Mouse (Mus musculus) bone marrow, adult 2 months (tissue): Measurements from ENCODE around the gene Cdca5. TPM values are rescaled to one million over a fixed set of nuclear protein-coding genes. Genes with fewer than 3 reads are reported as not detected.
"Not testable (repeated sequence)": the region's sequence is repeated elsewhere in the genome, so short reads cannot be mapped to it uniquely, and the experiment has no call there.

Experiments used
- H3K27ac ChIP-seq: fragments of 200-500 bp; 2 replicates; pipeline ENCODE4 v1.5.1; 2012; ENCODE audit warnings: low read depth, mild to moderate bottlenecking, control low read depth, inconsistent platforms, low read length; ENCODE audit not compliant: control insufficient read depth, poor library complexity, insufficient read depth
- H3K4me1 ChIP-seq: fragments of 200-500 bp; 2 replicates; pipeline ENCODE4 v1.6.1; 2011; ENCODE audit warnings: low read length; ENCODE audit not compliant: control insufficient read depth, insufficient read depth
- H3K4me3 ChIP-seq: fragments of 200-500 bp; replicated peaks from 2 replicates; pipeline ENCODE3; 2011; ENCODE audit warnings: mild to moderate bottlenecking, low read depth, low read length, control low read depth; ENCODE audit not compliant: control insufficient read depth
- CTCF ChIP-seq: fragments of 200-500 bp; IDR thresholded peaks from 2 replicates; pipeline ENCODE4 v1.5.1; 2011; ENCODE audit warnings: low read length, control low read depth; ENCODE audit not compliant: control insufficient read depth, insufficient read depth
- POLR2A ChIP-seq: fragments of 200-500 bp; IDR thresholded peaks from 2 replicates; pipeline ENCODE4 v1.6.1; 2011; ENCODE audit warnings: low read depth, mild to moderate bottlenecking, control low read depth, low read length, borderline replicate concordance; ENCODE audit not compliant: control insufficient read depth
- WGBS: fragments of 180-500 bp; shearing (Covaris S2); methylation state at CpG from one replicate; pipeline ENCODE4 v1.1.7; 2018; 5-methylcytosine and 5-hydroxymethylcytosine counted together
- polyA plus RNA-seq: library from polyadenylated mRNA; stranded (reverse); fragments of >200 nt; gene quantifications from 2 replicates; pipeline ENCODE4 v1.2.4, GENCODE M21; 2011; ENCODE audit warnings: low replicate concordance; ENCODE audit not compliant: missing spikeins, insufficient read depth, insufficient read length

Gene Cdca5
- polyA plus RNA-seq, 1 experiment: 31.0 TPM

DNA sequence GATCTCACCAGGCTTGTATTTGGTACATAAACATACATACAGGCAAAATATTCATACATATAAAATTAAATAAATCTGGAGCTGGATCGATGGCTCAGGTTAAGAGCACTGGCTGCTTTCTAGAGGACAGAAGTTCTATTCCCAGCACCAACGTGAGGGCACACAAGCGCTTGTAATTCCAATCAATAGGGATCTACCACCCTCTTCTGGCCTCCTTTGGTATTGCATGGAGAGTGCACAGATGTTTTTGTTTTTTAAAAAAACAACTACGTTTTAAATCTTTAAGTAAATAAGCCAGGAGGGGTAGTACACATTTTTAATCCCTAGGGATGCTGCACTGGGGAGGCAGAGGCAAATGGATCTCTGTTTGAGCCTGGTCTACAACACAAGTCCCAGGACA is 41.5 kb downstream of the Cdca5 start:
- Histone ChIP-seq H3K4me3 (peak overlapping the region; percentile 21), H3K4me1 (no peaks in the 10 kb centered on the region; the same call in 1 of the 2 replicates), H3K27ac (no peak overlapping the region)
- TF ChIP-seq POLR2A: no peak
- peak; percentile 52 for TF ChIP-seq CTCF
- 24% methylated on average over 4 of the region's 4 CpGs for WGBS

DNA sequence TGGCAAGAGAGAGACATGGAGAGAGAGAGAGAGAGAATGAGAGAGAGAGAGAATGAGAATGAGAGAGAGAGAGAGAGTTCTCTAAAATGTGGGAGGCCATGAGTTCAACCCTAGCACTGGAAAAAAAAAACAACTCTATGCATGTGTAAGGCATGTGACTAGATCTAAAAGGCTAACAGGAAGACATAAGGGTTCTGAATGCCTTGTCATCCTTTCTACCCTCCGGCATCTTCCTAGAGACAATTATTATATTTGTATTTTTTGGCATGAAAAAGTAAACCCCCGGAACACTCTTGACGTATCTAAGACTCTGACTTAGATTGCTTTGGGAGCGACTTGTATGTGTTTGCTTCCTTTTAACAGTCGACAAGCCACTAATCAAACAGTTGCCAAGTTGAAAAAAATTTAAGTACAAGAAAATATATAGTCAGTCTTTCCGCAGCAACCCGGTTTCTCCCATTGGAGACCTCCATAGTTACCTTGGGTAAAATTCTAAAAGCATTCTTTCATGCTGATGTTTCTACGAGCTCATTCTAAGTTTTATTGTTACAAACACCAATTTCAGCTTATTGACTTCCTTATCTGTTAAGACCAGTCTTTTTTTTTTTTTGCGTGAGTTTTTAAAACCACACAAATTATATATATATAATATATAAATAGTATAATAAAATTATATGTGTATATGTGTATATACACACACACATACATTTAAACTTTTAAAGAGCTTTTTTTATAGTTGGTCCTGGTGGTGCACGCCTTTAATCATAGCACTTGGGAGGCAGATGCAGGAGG is 42.2 kb downstream of the Cdca5 start:
- Histone ChIP-seq H3K4me1 (peaks cover 2% of the 10 kb centered on the region; the same call in 1 of the 2 replicates), H3K27ac (no peak overlapping the region), H3K4me3 (peak overlapping the region; percentile 76)
- WGBS: 50% methylated on average over 10 of the region's 10 CpGs
- TF ChIP-seq POLR2A (no peak), CTCF (no peak)

DNA sequence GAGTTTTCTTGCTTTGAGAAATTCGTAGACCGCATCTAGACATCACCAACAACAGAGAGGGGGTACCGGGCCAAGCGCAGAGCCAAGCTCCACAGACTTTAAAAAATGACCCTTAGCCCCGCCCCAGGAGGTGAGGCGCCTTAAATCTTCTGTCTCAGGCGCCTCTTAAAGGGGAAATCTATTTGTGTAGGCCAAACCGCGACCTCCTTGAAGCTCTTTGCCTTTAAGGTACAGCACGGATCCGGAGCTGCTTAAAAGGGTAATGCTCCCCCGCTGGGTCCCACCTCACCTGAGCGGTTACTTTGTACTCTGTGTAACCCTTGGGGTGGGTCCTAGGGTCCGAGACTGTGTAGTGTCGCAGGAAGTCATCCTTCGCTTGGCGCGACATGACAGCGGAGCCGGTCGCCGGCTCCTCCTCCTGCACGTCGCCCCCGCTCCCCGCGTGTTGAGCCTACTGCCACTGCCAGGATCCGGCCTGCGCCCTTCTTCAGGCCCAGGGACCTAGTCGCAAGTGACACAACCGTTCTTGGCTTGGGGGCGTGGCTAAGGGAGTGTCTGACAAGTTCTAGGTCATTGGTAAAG is 43.1 kb downstream of the Cdca5 start, which contains the start of gene Snx15:
Snx15 (minus strand) TSS at position 545 of the 582 bp plus-strand sequence.
- WGBS: under 1% methylated on average over 32 of the region's 32 CpGs
- TF ChIP-seq CTCF (no peak), POLR2A (peak; percentile 78; the same call in 1 of the 2 replicates)

DNA sequence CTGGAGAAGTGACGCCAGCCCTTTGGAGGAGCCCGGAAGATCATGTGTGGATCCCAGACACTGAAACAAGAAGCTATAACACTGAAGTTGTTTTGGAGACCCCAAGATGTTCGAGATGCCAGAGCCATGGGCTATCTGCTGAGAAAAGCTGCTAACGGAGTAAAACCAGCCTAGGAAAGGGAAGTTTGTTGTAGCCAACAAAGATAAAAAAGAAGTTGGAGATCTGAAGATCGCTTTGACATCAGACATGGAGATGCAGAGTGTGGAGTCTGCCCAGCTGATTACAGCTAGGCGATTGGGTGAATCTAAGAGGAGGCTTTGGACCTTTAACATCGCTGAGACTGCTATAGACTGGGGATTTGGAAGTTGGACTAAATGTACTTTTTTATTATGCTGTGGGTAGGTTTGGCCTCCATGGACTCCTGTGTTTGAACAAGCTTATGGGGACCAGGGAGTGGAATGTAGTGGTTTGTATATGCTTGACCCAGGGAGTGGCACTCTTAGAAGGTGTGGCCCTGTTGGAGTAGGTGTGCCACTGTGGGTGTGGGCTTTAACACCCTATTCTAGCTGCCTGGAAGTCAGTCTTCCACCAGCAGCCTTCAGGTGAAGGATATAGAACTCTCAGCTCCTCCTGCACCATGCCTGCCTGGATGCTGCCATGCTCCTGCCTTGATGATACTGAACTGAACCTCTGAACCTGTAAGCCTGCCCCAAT is 45.8 kb downstream of the Cdca5 start:
- not testable (repeated sequence) for H3K27ac ChIP-seq, H3K4me3 ChIP-seq, H3K4me1 ChIP-seq
- WGBS: 61% methylated on average over 7 of the region's 7 CpGs

More for the DNA sequence above, 43.1 kb downstream of the Cdca5 start, which contains the start of gene Snx15:
- H3K4me3 ChIP-seq: peak within 1 kb of the TSS; percentile 76
- peaks cover 2% of the 10 kb centered on the region; the same call in 1 of the 2 replicates for H3K4me1 ChIP-seq
- H3K27ac ChIP-seq: peak within 1 kb of the TSS; percentile 96

DNA sequence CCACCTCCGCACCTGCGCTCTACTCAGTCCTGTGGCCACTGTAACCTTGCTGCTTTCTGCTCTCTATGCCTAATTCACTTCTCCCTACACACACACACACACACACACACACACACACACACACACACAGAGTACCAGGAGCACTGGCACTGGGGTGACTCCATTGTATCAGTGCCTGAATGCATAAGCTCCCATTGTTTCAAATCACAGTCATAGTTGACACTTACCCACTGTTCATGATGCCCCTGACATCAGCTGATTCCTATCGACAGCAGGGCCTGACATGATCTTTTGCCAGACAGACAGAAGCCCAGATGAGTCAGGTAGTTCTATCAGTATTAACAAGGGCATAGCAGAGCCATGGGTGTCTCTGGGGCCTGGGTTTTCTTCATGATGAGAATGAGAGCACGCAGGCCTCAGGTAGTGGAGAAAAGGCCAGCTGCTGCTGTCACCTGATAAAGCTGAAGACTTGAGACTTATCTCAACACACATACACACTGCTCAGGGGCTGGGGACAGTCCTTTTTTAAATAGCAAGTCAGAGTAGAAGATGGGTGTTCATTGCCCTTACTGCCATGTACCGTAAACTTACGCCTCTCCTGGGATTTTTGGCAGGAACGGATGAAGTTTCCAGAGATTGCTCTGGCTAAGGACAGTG is 47.5 kb downstream of the Cdca5 start:
- Histone ChIP-seq H3K4me1 (peaks cover 6% of the 10 kb centered on the region; the same call in 1 of the 2 replicates), H3K4me3 (no peak overlapping the region), H3K27ac (peak overlapping the region; percentile 37)
- WGBS: 70% methylated on average over 7 of the region's 7 CpGs
- TF ChIP-seq CTCF: no peak
- no peak for TF ChIP-seq POLR2A

DNA sequence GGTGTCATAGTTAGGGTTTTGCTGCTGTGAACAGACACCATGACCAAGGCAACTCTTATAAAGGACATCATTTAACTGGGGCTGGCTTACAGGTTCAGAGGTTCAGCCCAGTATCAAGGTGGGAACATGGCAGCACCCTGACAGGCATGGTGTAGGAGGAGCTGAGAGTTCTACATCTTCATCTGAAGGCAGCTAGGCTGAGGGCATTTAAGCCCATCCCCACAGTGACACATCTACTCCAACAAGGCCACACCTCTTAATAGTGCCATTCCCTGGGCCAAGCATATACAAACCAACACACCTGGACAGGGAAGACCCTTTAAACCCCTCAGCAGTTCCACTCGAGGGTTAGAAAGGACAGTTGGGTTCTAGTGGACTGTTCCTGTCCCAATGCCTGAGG is 48.4 kb downstream of the Cdca5 start:
- not testable (repeated sequence) for H3K4me3 ChIP-seq, H3K4me1 ChIP-seq, H3K27ac ChIP-seq
- WGBS: 31% methylated on average over 1 of the region's 1 CpGs

DNA sequence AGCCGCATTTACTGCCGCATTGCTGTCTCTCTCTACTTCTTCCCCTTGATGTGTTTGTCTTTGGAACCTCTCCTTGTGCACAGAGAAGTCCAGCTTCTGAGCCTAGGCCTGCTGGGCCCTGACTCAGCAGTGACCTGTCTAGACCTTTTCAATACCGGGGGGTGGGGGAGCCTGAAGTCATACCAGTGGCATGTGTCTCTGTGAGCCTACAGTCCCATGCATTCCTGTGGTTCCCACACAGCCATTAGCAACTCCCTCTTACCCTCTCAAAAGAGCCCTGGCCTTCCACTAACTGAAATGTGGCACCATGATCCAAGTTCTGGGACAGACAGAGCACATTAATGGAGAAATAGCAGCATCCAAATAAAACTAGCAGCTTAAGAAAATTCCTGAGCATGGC is 51.6 kb downstream of the Cdca5 start:
- TF ChIP-seq CTCF (no peak), POLR2A (no peak)
- H3K27ac ChIP-seq: no peak overlapping the region
- 85% methylated on average over 3 of the region's 3 CpGs for WGBS

DNA sequence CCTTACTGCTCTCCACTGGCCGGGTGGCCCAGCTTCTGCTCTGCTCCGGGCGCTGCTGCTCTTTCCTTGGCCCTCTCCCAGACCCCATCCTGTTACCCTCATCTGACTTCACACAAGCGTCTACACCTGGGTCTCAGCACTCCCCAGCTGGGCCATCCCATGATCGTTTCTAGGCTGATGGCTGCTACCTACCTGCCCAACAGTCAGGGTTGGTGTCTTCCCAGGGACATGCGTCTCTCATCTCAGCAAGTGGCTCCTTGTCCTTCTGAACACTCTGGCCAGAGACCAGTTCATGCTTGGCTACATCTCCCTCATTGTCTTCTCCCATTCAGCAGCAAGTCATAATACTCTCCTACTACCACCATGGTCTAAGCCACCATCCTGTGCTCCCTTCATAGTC is 54.9 kb downstream of the Cdca5 start:
- Histone ChIP-seq H3K4me1 (no peaks in the 10 kb centered on the region), H3K4me3 (peak overlapping the region; percentile 5), H3K27ac (no peak overlapping the region; the same call in 1 of the 2 replicates)
- TF ChIP-seq CTCF (no peak), POLR2A (no peak)
- 82% methylated on average over 6 of the region's 6 CpGs for WGBS

More for the DNA sequence above, 51.6 kb downstream of the Cdca5 start:
- Histone ChIP-seq H3K4me1 (peaks cover 6% of the 10 kb centered on the region; the same call in 1 of the 2 replicates), H3K4me3 (no peak overlapping the region)
